Comparison of ENCODE assay signal across 10 mouse cellular contexts in the genomic region with DNA sequence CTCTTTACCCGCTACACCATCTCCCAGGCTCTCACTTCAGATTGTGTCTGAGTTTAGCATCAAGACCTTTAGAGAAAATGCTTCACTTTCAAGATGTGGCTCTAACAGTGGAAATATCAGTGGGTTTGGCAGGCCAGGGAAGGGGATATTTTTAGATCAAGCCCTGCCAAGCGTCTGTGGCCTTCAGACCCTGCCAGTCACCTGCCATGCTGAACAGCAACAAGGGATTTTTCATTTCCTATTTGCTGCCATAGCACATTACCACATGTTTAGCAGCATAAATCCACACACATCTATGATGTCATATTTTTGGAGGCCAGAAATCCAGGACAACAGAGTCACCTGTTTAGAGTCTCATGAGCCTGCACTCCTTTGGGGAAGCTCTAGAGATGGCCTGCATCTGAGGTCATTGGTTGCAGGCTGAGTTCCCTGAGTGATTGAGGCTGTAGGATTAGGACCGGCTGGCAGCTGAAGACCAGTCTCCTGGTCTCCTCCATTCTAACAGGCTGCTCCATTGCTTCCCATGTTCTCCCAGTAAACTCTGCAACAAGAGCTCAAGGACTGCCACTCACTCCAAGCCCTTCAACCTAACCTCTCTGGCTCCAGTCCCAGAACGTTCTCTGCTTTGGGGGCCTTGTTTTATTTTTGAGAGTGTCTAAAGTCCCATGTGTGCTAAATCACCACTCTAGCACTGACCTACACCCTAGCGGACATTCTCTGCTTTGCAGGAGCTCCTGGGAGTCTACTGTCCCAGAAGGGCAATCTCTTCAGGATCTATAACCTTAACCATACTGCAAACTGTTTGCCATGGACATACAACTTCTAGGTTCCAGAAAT. TPM values are rescaled to one million over a fixed set of nuclear protein-coding genes. Genes with fewer than 3 reads are reported as not detected.
DNase-seq lines count a peak whose midpoint lies in the region; ATAC-seq lines count a peak whose summit lies in the region.
"Had no signal": no experiment of that assay in that cellular context is flagged by ENCODE, and none has a peak within 500 bp of the region (broad histone marks: within the 10 kb centered on the region; RNA-seq: fewer than 3 reads in every experiment).

No protein-coding gene starts in this region.

- 68% methylated on average over 5 of the region's 5 CpGs for WGBS in kidney, embryonic 16.5 days

- H3K4me3 ChIP-seq in kidney, embryonic 16.5 days (ENCODE audit: low read length): no peak overlapping the region
- H3K4me3 ChIP-seq: limb, embryonic 12.5 days had no signal

- no peaks in the 10 kb centered on the region for H3K36me3 ChIP-seq in kidney, embryonic 16.5 days (ENCODE audit: insufficient read depth, low read length)
- H3K36me3 ChIP-seq: limb, embryonic 12.5 days had no signal

- H3K27ac ChIP-seq in kidney, embryonic 16.5 days (ENCODE audit: low read length): no peak overlapping the region
- H3K27ac ChIP-seq: limb, embryonic 12.5 days had no signal

- H3K4me1 ChIP-seq in kidney, embryonic 16.5 days (ENCODE audit: insufficient read depth, low read length): no peaks in the 10 kb centered on the region
- H3K4me1 ChIP-seq: limb, embryonic 12.5 days had no signal

- H3K9ac ChIP-seq in kidney, embryonic 16.5 days (replicated peaks; ENCODE audit: low read length): no peak overlapping the region
- H3K9ac ChIP-seq: limb, embryonic 12.5 days had no signal

- H3K9me3 ChIP-seq in kidney, embryonic 16.5 days (ENCODE audit: low read length): no peaks in the 10 kb centered on the region
- H3K9me3 ChIP-seq: limb, embryonic 12.5 days had no signal

- DNase-seq in adrenal gland, adult (ENCODE audit: inconsistent age in 2 of 2, low spot score in 1 of 2): peak; percentile 79 to 88
- no peak for DNase-seq in adrenal gland, postnatal 4 days (ENCODE audit: low spot score in 2 of 2)
- peak; percentile 37 for DNase-seq in ovary, adult 18-20 months (ENCODE audit: low spot score)
- DNase-seq in ovary, postnatal 14 days (ENCODE audit: low spot score): no peak
- peak; percentile 23 for DNase-seq in testis, postnatal 14 days (ENCODE audit: low spot score)
- DNase-seq in urinary bladder, postnatal 10 days (ENCODE audit: low spot score): no peak
- no peak for DNase-seq in left cerebral cortex, postnatal 4 days
- DNase-seq: cerebellum, adult 11-12 months had no signal

- H3K4me2 ChIP-seq in kidney, embryonic 16.5 days (replicated peaks; ENCODE audit: low read depth, low read length): no peak overlapping the region
- H3K4me2 ChIP-seq: limb, embryonic 12.5 days had no signal

- intact Hi-C loops in left cerebral cortex, postnatal 4 days (cut with DNase I): no loop called here

- no peaks in the 10 kb centered on the region for H3K27me3 ChIP-seq in kidney, embryonic 16.5 days (ENCODE audit: insufficient read depth, low read length)
- H3K27me3 ChIP-seq: limb, embryonic 12.5 days had no signal

- peak; percentile 66 for ATAC-seq in kidney, embryonic 16.5 days (ENCODE audit: low FRiP score, low TSS enrichment)

RNA-seq across cellular contexts. Expression of a gene that starts 39.9 kb away (rescaled TPM):
- 10 to 100 TPM; 40.7 to 43.5 TPM for total RNA-seq in adrenal gland, postnatal 4 days (2021)
- 18.8 and 23.1 TPM in 2 replicates for polyA plus RNA-seq in kidney, embryonic 16.5 days (2015; fragmentation: Nextera tagmentation; extraction: Ambion mirVana)
- total RNA-seq in left cerebral cortex, postnatal 4 days (2021): 10 to 100 TPM; 62.9 to 63.5 TPM

Comparison
In these comparisons a context has a peak if more than half of its experiments do, and no peak if none do; other contexts are left out.
1. DNase-seq: peak in adrenal gland, adult (2 of 2), ovary, adult 18-20 months (single experiment) and testis, postnatal 14 days (single experiment); none in adrenal gland, postnatal 4 days (0 of 2), ovary, postnatal 14 days (single experiment), urinary bladder, postnatal 10 days (single experiment) and left cerebral cortex, postnatal 4 days (single experiment).